In the genomic region with DNA sequence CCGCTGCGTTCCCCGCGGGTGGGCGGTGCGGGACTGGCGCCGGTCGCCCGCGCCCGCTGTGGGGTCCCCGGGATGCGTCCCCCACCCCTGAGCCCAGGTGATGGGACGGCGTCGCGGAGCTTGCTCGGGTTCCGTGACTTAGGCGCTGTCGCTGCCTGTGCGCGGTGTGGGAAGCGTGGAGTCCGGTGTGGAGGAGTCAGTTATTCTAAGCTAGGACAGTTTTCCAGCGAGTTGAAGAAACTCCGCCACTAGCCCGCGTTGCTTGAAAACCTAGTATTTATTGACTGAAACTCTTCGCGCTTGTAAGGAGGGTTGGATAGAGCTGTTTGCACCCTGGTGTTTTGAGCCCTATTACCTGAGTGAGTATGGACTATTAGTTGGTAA, we compare ENCODE assay signal across 8 mouse cellular contexts. TPM values are rescaled to one million over a fixed set of nuclear protein-coding genes. Genes with fewer than 3 reads are reported as not detected.
A peak's percentile ranks its signal among the peaks of the same experiment; 100 is the strongest.
DNase-seq lines count a peak whose midpoint lies in the region; ATAC-seq and TF ChIP-seq lines count a peak whose summit lies in the region.

No protein-coding gene starts in this region.

- intact Hi-C loops in left cerebral cortex, postnatal 4 days (cut with DNase I) = no loop called here

- no peaks in the 10 kb centered on the region for H3K9me3 ChIP-seq in hindbrain, embryonic 12.5 days (replicated peaks)
- H3K9me3 ChIP-seq in midbrain, embryonic 14.5 days (ENCODE audit: control insufficient read depth, low read length) = no peaks in the 10 kb centered on the region

- TF ChIP-seq CTCF in spleen, adult 2 months (IDR thresholded peaks at IDR 0.05; ENCODE audit: extremely low read depth, insufficient read depth, insufficient read length, insufficient replicate concordance) = no peak

- ATAC-seq in frontal cortex, adult (ENCODE audit: low TSS enrichment) = peak; percentile 38; the same call in 1 of the 2 replicates
- no peak; the same call in 1 of the 2 replicates for ATAC-seq in hindbrain, embryonic 12.5 days (ENCODE audit: low FRiP score)
- ATAC-seq in midbrain, embryonic 14.5 days (ENCODE audit: low FRiP score, low TSS enrichment) = peak; percentile 39

- DNase-seq in frontal cortex, postnatal 14 days (ENCODE audit: low spot score in 2 of 2) = no peak
- DNase-seq in spleen, adult 2 months (ENCODE audit: low read depth in 1 of 2, low spot score in 2 of 2) = no peak
- no peak for DNase-seq in spleen, postnatal 4 days (ENCODE audit: low spot score in 2 of 2)
- DNase-seq in midbrain, embryonic 14.5 days = no peak
- no peak for DNase-seq in left cerebral cortex, postnatal 4 days
- no peak for DNase-seq in spleen, adult 12 weeks (ENCODE audit: low spot score)

- H3K4me1 ChIP-seq in spleen, adult 2 months (ENCODE audit: control insufficient read depth, insufficient read depth, insufficient read length) = peaks cover 2% of the 10 kb centered on the region; the same call in 1 of the 2 replicates
- peaks cover 19% of the 10 kb centered on the region for H3K4me1 ChIP-seq in hindbrain, embryonic 12.5 days
- peaks cover 18% of the 10 kb centered on the region for H3K4me1 ChIP-seq in midbrain, embryonic 14.5 days (ENCODE audit: control insufficient read depth, insufficient read depth, low read length)

- TF ChIP-seq POLR2A in spleen, adult 2 months (IDR thresholded peaks at IDR 0.05; ENCODE audit: low read depth, low read length) = no peak

- peak overlapping the region; percentile 70 for H3K27ac ChIP-seq in spleen, adult 2 months (ENCODE audit: insufficient read depth, low read length)
- peak overlapping the region; percentile 62 for H3K27ac ChIP-seq in hindbrain, embryonic 12.5 days
- H3K27ac ChIP-seq in midbrain, embryonic 14.5 days (replicated peaks; ENCODE audit: low read depth, low read length) = peak overlapping the region; percentile 66

- WGBS in spleen, adult 2 months = under 1% methylated on average over 32 of the region's 32 CpGs
- under 1% methylated on average over 29 of the region's 32 CpGs for WGBS in hindbrain, embryonic 12.5 days
- under 1% methylated on average over 32 of the region's 32 CpGs for WGBS in midbrain, embryonic 14.5 days

- no peaks in the 10 kb centered on the region for H3K36me3 ChIP-seq in spleen, adult 2 months (ENCODE audit: control insufficient read depth, insufficient read depth, low read length)
- H3K36me3 ChIP-seq in hindbrain, embryonic 12.5 days = no peaks in the 10 kb centered on the region
- H3K36me3 ChIP-seq in midbrain, embryonic 14.5 days (ENCODE audit: control insufficient read depth, insufficient read depth, low read length) = no peaks in the 10 kb centered on the region

- peak overlapping the region; percentile 87 for H3K9ac ChIP-seq in hindbrain, embryonic 12.5 days
- peak overlapping the region; percentile 70 for H3K9ac ChIP-seq in midbrain, embryonic 14.5 days (replicated peaks; ENCODE audit: low read length)

- H3K4me3 ChIP-seq in spleen, adult 2 months (ENCODE audit: extremely low read depth, insufficient read depth, insufficient read length) = peak overlapping the region; percentile 73
- peak overlapping the region; percentile 59 for H3K4me3 ChIP-seq in hindbrain, embryonic 12.5 days
- H3K4me3 ChIP-seq in midbrain, embryonic 14.5 days (replicated peaks; ENCODE audit: low read depth, low read length) = peak overlapping the region; percentile 67

- H3K27me3 ChIP-seq in spleen, adult 2 months (ENCODE audit: control insufficient read depth, insufficient read depth, low read length) = no peaks in the 10 kb centered on the region
- no peaks in the 10 kb centered on the region for H3K27me3 ChIP-seq in hindbrain, embryonic 12.5 days
- H3K27me3 ChIP-seq in midbrain, embryonic 14.5 days (ENCODE audit: control insufficient read depth, insufficient read depth, low read length) = no peaks in the 10 kb centered on the region

- peak overlapping the region; percentile 57 for H3K4me2 ChIP-seq in hindbrain, embryonic 12.5 days (replicated peaks)
- peak overlapping the region; percentile 76 for H3K4me2 ChIP-seq in midbrain, embryonic 14.5 days (ENCODE audit: low read length)

RNA-seq across cellular contexts. Expression of a gene that starts 0.6 kb away (rescaled TPM):
- 2.1 and 2.8 TPM in 2 replicates for polyA plus RNA-seq in spleen, adult 2 months (2012; rRNA removed)
- 5.2 TPM in 2 replicates for polyA plus RNA-seq in hindbrain, embryonic 12.5 days (2016; fragmentation: Nextera tagmentation; extraction: Ambion mirVana)
- polyA plus RNA-seq in midbrain, embryonic 14.5 days (2014; fragmentation: Nextera tagmentation; extraction: Ambion mirVana) = 1.6 and 3.1 TPM in 2 replicates
- total RNA-seq in left cerebral cortex, postnatal 4 days (2021) = 1 to 10 TPM; 5.5 to 5.8 TPM

RNA-seq across cellular contexts. Expression of a gene that starts 0.8 kb away (rescaled TPM):
- polyA plus RNA-seq in spleen, adult 2 months (2012; rRNA removed) = 4.2 and 4.8 TPM in 2 replicates
- polyA plus RNA-seq in hindbrain, embryonic 12.5 days (2016; fragmentation: Nextera tagmentation; extraction: Ambion mirVana) = 58.1 and 69.1 TPM in 2 replicates
- 64.1 and 74.8 TPM in 2 replicates for polyA plus RNA-seq in midbrain, embryonic 14.5 days (2014; fragmentation: Nextera tagmentation; extraction: Ambion mirVana)
- total RNA-seq in left cerebral cortex, postnatal 4 days (2021) = 100 to 1,000 TPM in 1 of 2 experiments, 10 to 100 TPM in 1; 96.2 to 106 TPM

Comparison
In these comparisons a context has a peak if more than half of its experiments do, and no peak if none do; other contexts are left out.
1. RNA of a gene that starts 0.8 kb away (polyA plus RNA-seq): 64.1 to 74.8 TPM in midbrain, embryonic 14.5 days and 58.1 to 69.1 TPM in hindbrain, embryonic 12.5 days; 4.2 to 4.8 TPM in spleen, adult 2 months; every median in the first group is over 10 times any median in the second.
2. Peak in every context shown above with its lines, with median percentiles within 50 percentile points of each other: H3K27ac ChIP-seq and H3K4me3 ChIP-seq.